In the genomic region with DNA sequence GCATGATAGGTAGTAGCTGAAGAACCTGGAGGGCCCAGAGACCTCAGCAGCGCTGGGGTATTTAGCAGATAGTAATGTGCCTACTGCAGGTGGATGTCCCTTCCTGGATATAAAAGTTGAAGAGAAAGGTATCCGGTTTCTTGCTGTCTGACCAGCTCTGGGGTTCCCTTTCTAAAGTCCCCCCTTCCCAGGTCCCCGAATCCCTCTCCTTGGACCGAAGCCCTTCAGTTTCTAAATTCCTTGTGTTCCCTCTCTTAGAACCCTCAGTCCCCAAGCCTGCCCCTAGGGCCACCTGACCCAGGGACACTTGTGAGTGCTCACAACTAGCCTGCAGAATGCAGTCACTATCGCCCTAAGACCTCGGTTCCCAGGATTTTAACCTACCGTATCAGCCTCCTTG, we compare ENCODE assay signal across 16 mouse cellular contexts. TPM values are rescaled to one million over a fixed set of nuclear protein-coding genes. Genes with fewer than 3 reads are reported as not detected.
A peak's percentile ranks its signal among the peaks of the same experiment; 100 is the strongest.
DNase-seq lines count a peak whose midpoint lies in the region; ATAC-seq and TF ChIP-seq lines count a peak whose summit lies in the region.
"Had no signal": no experiment of that assay in that cellular context is flagged by ENCODE, and none has a peak within 500 bp of the region (broad histone marks: within the 10 kb centered on the region; RNA-seq: fewer than 3 reads in every experiment).

No protein-coding gene starts in this region.

- H3K9me3 ChIP-seq in ES-Bruce4 (replicated peaks; ENCODE audit: control insufficient read depth, insufficient read depth, low read length, poor library complexity, severe bottlenecking), result peaks cover 8% of the 10 kb centered on the region; the same call in 1 of the 2 replicates
- no peaks in the 10 kb centered on the region for H3K9me3 ChIP-seq in embryonic facial prominence, embryonic 15.5 days (replicated peaks)
- H3K9me3 ChIP-seq in liver, embryonic 15.5 days (replicated peaks), result no peaks in the 10 kb centered on the region; the same call in 1 of the 2 replicates

- H3K27ac ChIP-seq in kidney, adult 2 months (ENCODE audit: insufficient read depth, low read depth, low read length), result no peak overlapping the region
- no peak overlapping the region; the same call in 1 of the 2 replicates for H3K27ac ChIP-seq in ES-Bruce4 (ENCODE audit: insufficient read depth, low read length)
- H3K27ac ChIP-seq in embryonic facial prominence, embryonic 15.5 days (replicated peaks), result no peak overlapping the region
- no peak overlapping the region for H3K27ac ChIP-seq in liver, embryonic 15.5 days (replicated peaks)
- H3K27ac ChIP-seq: hindbrain, embryonic 14.5 days had no signal

- H3K27me3 ChIP-seq in kidney, adult 2 months (replicated peaks; ENCODE audit: control insufficient read depth, insufficient read depth, low read length), result no peaks in the 10 kb centered on the region
- H3K27me3 ChIP-seq in ES-Bruce4 (ENCODE audit: control insufficient read depth, insufficient read depth, low read length, poor library complexity, severe bottlenecking), result no peaks in the 10 kb centered on the region
- peaks cover 12% of the 10 kb centered on the region for H3K27me3 ChIP-seq in embryonic facial prominence, embryonic 15.5 days
- H3K27me3 ChIP-seq in liver, embryonic 15.5 days, result peaks cover 42% of the 10 kb centered on the region

- no peak for TF ChIP-seq CTCF in kidney, adult 2 months (conservative IDR thresholded peaks at IDR 0.05; ENCODE audit: insufficient read depth, insufficient read length, low read depth, low read length)
- TF ChIP-seq CTCF in ES-Bruce4 (IDR thresholded peaks at IDR 0.05; ENCODE audit: low read depth, low read length), result no peak

- TF ChIP-seq POLR2A in kidney, adult 2 months (IDR thresholded peaks at IDR 0.05; ENCODE audit: low read depth, low read length), result no peak
- no peak for TF ChIP-seq POLR2A in ES-Bruce4 (IDR thresholded peaks at IDR 0.05; ENCODE audit: insufficient read depth, low read length)

- H3K36me3 ChIP-seq in kidney, adult 2 months (ENCODE audit: control insufficient read depth, insufficient read depth, low read length), result no peaks in the 10 kb centered on the region
- H3K36me3 ChIP-seq in ES-Bruce4 (ENCODE audit: control insufficient read depth, insufficient read depth, low read length, poor library complexity, severe bottlenecking), result peaks cover 5% of the 10 kb centered on the region; the same call in 1 of the 2 replicates
- no peaks in the 10 kb centered on the region for H3K36me3 ChIP-seq in embryonic facial prominence, embryonic 15.5 days
- peaks cover 6% of the 10 kb centered on the region; the same call in 1 of the 2 replicates for H3K36me3 ChIP-seq in liver, embryonic 15.5 days (replicated peaks)

- no peak for DNase-seq in kidney, adult 2 months
- no peak for DNase-seq in kidney, adult 11 months
- DNase-seq in adrenal gland, adult 8-10 months, result no peak
- DNase-seq in yolk sac, embryonic 10.5 days (ENCODE audit: low spot score), result no peak
- DNase-seq: cerebellum, adult 8-10 months; lung, adult 18-20 months; right cerebral cortex, postnatal 25 days had no signal

- 90% methylated on average over 7 of the region's 7 CpGs for WGBS in kidney, adult 2 months
- 62% methylated on average over 7 of the region's 7 CpGs for WGBS in embryonic facial prominence, embryonic 15.5 days
- WGBS in liver, embryonic 15.5 days (ENCODE audit: insufficient replicate concordance), result 52% methylated on average over 7 of the region's 7 CpGs

- peak overlapping the region; percentile 90 for H3K9ac ChIP-seq in ES-Bruce4 (ENCODE audit: low read depth, poor library complexity, severe bottlenecking)
- H3K9ac ChIP-seq in embryonic facial prominence, embryonic 15.5 days, result no peak overlapping the region
- H3K9ac ChIP-seq in liver, embryonic 15.5 days, result peak overlapping the region; percentile 49; the same call in 1 of the 2 replicates

- peaks cover 24% of the 10 kb centered on the region for H3K4me1 ChIP-seq in kidney, adult 2 months (ENCODE audit: control insufficient read depth, insufficient read depth, low read length)
- H3K4me1 ChIP-seq in ES-Bruce4 (ENCODE audit: control insufficient read depth, insufficient read depth, low read length), result peaks cover 10% of the 10 kb centered on the region
- H3K4me1 ChIP-seq in embryonic facial prominence, embryonic 15.5 days, result peaks cover 49% of the 10 kb centered on the region
- H3K4me1 ChIP-seq in liver, embryonic 15.5 days (replicated peaks), result peaks cover 48% of the 10 kb centered on the region

- H3K4me3 ChIP-seq in kidney, adult 2 months (ENCODE audit: insufficient read depth, low read depth, low read length), result 0 out of 2 replicates have a peak overlapping the region, but pooled peaks have one; percentile 57
- peak overlapping the region; percentile 71 for H3K4me3 ChIP-seq in ES-Bruce4 (ENCODE audit: low read depth, low read length)
- peak overlapping the region; percentile 49; the same call in 1 of the 2 replicates for H3K4me3 ChIP-seq in embryonic facial prominence, embryonic 15.5 days (replicated peaks)
- H3K4me3 ChIP-seq in liver, embryonic 15.5 days (replicated peaks), result peak overlapping the region; percentile 59; the same call in 1 of the 2 replicates

- H3K4me2 ChIP-seq in embryonic facial prominence, embryonic 15.5 days (replicated peaks), result peak overlapping the region; percentile 80
- H3K4me2 ChIP-seq in liver, embryonic 15.5 days, result peak overlapping the region; percentile 62

- no peak for ATAC-seq in embryonic facial prominence, embryonic 15.5 days (ENCODE audit: insufficient number of reproducible peaks, low FRiP score, low TSS enrichment, low read depth)
- ATAC-seq in liver, embryonic 15.5 days (ENCODE audit: insufficient read depth), result no peak

- TF ChIP-seq EP300 in ES-Bruce4 (IDR thresholded peaks at IDR 0.05; ENCODE audit: insufficient read depth, low read depth, low read length), result no peak

RNA-seq across cellular contexts. Expression of gene Bcl3, which starts 0.9 kb away (rescaled TPM):
- polyA plus RNA-seq in kidney, adult 2 months (2012; rRNA removed), result 10.3 and 14.4 TPM in 2 replicates
- 17.3 and 27.3 TPM in 2 replicates for polyA plus RNA-seq in ES-Bruce4 (2011; ENCODE audit: insufficient read depth, insufficient read length, low read depth, missing spikeins)
- polyA plus RNA-seq in embryonic facial prominence, embryonic 15.5 days (2015; fragmentation: Nextera tagmentation; extraction: Ambion mirVana), result 4.7 and 6.9 TPM in 2 replicates
- 4.7 and 5.3 TPM in 2 replicates for polyA plus RNA-seq in liver, embryonic 15.5 days (2015; fragmentation: Nextera tagmentation; extraction: Ambion mirVana)
- total RNA-seq in adrenal gland, adult 8-10 months (2022), result 10 to 100 TPM; 16.5 to 23.4 (median 21.9) TPM

RNA-seq across cellular contexts. Expression of gene Cblc, which starts 25.0 kb away (rescaled TPM):
- 24.4 and 32.6 TPM in 2 replicates for polyA plus RNA-seq in kidney, adult 2 months (2012; rRNA removed)
- 17.1 and 23.2 TPM in 2 replicates for polyA plus RNA-seq in ES-Bruce4 (2011; ENCODE audit: insufficient read depth, insufficient read length, low read depth, missing spikeins)
- 13.2 and 17.2 TPM in 2 replicates for polyA plus RNA-seq in embryonic facial prominence, embryonic 15.5 days (2015; fragmentation: Nextera tagmentation; extraction: Ambion mirVana)
- 3.5 and 3.8 TPM in 2 replicates for polyA plus RNA-seq in liver, embryonic 15.5 days (2015; fragmentation: Nextera tagmentation; extraction: Ambion mirVana)
- total RNA-seq in adrenal gland, adult 8-10 months (2022), result under 1 TPM in 1 of 4 experiments, not detected in 3; 0.43 TPM
- total RNA-seq: gastrocnemius, adult 8-10 months; layer of hippocampus, adult 8-10 months; MEL had no signal
- polyA plus RNA-seq: erythroblast, embryonic 14.5 days; hindbrain, embryonic 14.5 days had no signal

RNA-seq across cellular contexts. Expression of gene Gm19345, which starts 30.2 kb away (rescaled TPM):
- polyA plus RNA-seq in kidney, adult 2 months (2012; rRNA removed), result 0.12 TPM in 1 of 2 replicates, not detected in the other
- polyA plus RNA-seq in ES-Bruce4 (2011; ENCODE audit: insufficient read depth, insufficient read length, low read depth, missing spikeins), result 0.82 and 1.1 TPM in 2 replicates
- 0.59 TPM in 1 of 2 replicates, not detected in the other for polyA plus RNA-seq in embryonic facial prominence, embryonic 15.5 days (2015; fragmentation: Nextera tagmentation; extraction: Ambion mirVana)
- not detected in 2 replicates for polyA plus RNA-seq in liver, embryonic 15.5 days (2015; fragmentation: Nextera tagmentation; extraction: Ambion mirVana)
- under 1 TPM in 2 of 4 experiments, not detected in 2; 0.28 to 0.35 TPM for total RNA-seq in adrenal gland, adult 8-10 months (2022)
- total RNA-seq: gastrocnemius, adult 8-10 months; MEL had no signal
- polyA plus RNA-seq: erythroblast, embryonic 14.5 days; thymus, postnatal 0 days had no signal

RNA-seq across cellular contexts. Expression of gene Ceacam16, which starts 39.5 kb away (rescaled TPM):
- polyA plus RNA-seq in kidney, adult 2 months (2012; rRNA removed), result 0.14 and 0.16 TPM in 2 replicates
- polyA plus RNA-seq in ES-Bruce4 (2011; ENCODE audit: insufficient read depth, insufficient read length, low read depth, missing spikeins), result not detected in 2 replicates
- not detected in 2 replicates for polyA plus RNA-seq in embryonic facial prominence, embryonic 15.5 days (2015; fragmentation: Nextera tagmentation; extraction: Ambion mirVana)
- polyA plus RNA-seq in liver, embryonic 15.5 days (2015; fragmentation: Nextera tagmentation; extraction: Ambion mirVana), result not detected in 2 replicates
- under 1 TPM in 1 of 4 experiments, not detected in 3; 0.31 TPM for total RNA-seq in adrenal gland, adult 8-10 months (2022)
- total RNA-seq: gastrocnemius, adult 8-10 months; layer of hippocampus, adult 8-10 months had no signal
- polyA plus RNA-seq: erythroblast, embryonic 14.5 days had no signal

RNA-seq across cellular contexts. Expression of gene Bcam, which starts 50.8 kb away (rescaled TPM):
- polyA plus RNA-seq in kidney, adult 2 months (2012; rRNA removed), result 237 and 272 TPM in 2 replicates
- 138 and 154 TPM in 2 replicates for polyA plus RNA-seq in ES-Bruce4 (2011; ENCODE audit: insufficient read depth, insufficient read length, low read depth, missing spikeins)
- polyA plus RNA-seq in embryonic facial prominence, embryonic 15.5 days (2015; fragmentation: Nextera tagmentation; extraction: Ambion mirVana), result 158 and 163 TPM in 2 replicates
- 10.3 and 11.3 TPM in 2 replicates for polyA plus RNA-seq in liver, embryonic 15.5 days (2015; fragmentation: Nextera tagmentation; extraction: Ambion mirVana)
- 10 to 100 TPM; 50.3 to 63.5 (median 55.3) TPM for total RNA-seq in adrenal gland, adult 8-10 months (2022)
- polyA plus RNA-seq: erythroblast, embryonic 14.5 days had no signal
